Mouse (Mus musculus): ENCODE data around the gene Agap2.

DNA sequence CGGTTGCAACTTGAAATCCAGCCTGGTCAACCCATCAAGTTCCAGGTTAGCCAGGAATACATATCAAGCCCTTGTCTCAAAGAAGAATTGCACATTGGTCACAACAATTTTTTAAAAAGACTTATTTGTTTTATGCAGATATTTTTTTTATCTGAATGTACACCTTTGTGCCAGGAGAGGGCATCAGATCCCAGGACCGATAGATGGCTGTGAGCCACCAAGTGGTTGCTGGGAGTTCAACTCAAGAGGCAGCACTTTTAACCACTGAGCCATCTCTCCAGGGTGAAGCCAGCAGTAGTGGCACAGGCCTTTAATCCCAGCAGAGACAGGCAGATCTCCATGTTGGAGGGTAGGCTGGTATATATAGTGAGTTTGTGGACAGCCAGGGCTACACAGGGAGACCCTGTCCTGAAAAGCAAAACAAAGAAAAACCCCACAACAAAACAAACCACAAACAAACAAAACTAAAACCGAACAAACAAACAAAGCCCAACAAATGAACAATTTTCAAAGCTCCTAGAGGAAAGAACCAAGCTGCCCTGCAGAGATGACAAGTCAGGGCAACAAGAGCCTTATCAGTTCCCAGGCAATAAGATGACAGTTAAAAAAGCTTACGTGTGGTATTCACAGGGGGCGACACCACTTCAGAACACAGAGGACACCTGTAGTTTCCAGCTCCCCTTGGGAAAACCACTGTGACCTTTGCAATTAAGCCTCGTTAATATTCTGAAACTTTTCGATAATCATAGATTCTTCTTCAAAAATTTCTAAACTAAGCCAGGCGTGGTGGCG is 50.3 kb downstream of the Agap2 start:
- TF ChIP-seq GATA1 (IDR thresholded peaks at IDR 0.05; ENCODE audit: borderline replicate concordance, low read length) (no peak), FLI1 (IDR thresholded peaks at IDR 0.05; ENCODE audit: low read length) (no peak)
